Mouse (Mus musculus) kidney, embryonic 15.5 days (tissue): ENCODE results near the gene Zfp493. TPM values are rescaled to one million over a fixed set of nuclear protein-coding genes. Genes with fewer than 3 reads are reported as not detected.
A peak's percentile ranks its signal among the peaks of the same experiment; 100 is the strongest.
"Not testable (repeated sequence)": the region's sequence is repeated elsewhere in the genome, so short reads cannot be mapped to it uniquely, and the experiment has no call there.

ENCODE experiments used
- ATAC-seq: fragments of 200-750 bp; cut with Nextera tagmentation; replicated peaks from 2 replicates; pipeline ENCODE4 v1.8.0; 2017; ENCODE audit warnings: moderate TSS enrichment; ENCODE audit not compliant: low FRiP score
- H3K27ac ChIP-seq: fragments of 300-500 bp; sonication (generic); 2 replicates; pipeline ENCODE4 v1.5.1; 2015; ENCODE audit warnings: mild to moderate bottlenecking, inconsistent platforms
- H3K27me3 ChIP-seq: fragments of 300-500 bp; sonication (generic); 2 replicates; pipeline ENCODE4 v1.6.1; 2015; ENCODE audit warnings: inconsistent platforms
- H3K36me3 ChIP-seq: fragments of 300-500 bp; sonication (generic); 2 replicates; pipeline ENCODE4 v1.6.1; 2015; ENCODE audit warnings: inconsistent platforms
- H3K4me1 ChIP-seq: fragments of 300-500 bp; sonication (generic); 2 replicates; pipeline ENCODE4 v1.6.1; 2015; ENCODE audit warnings: inconsistent platforms
- H3K4me2 ChIP-seq: fragments of 300-500 bp; sonication (generic); 2 replicates; pipeline ENCODE4 v1.6.1; 2015; ENCODE audit warnings: moderate library complexity, mild to moderate bottlenecking, inconsistent platforms
- H3K4me3 ChIP-seq: fragments of 300-500 bp; sonication (generic); replicated peaks from 2 replicates; pipeline ENCODE4 v1.5.1; 2015; ENCODE audit warnings: mild to moderate bottlenecking, inconsistent platforms
- H3K9ac ChIP-seq: fragments of 300-500 bp; sonication (generic); 2 replicates; pipeline ENCODE4 v1.6.1; 2015; ENCODE audit warnings: mild to moderate bottlenecking, inconsistent platforms
- H3K9me3 ChIP-seq: fragments of 300-500 bp; sonication (generic); replicated peaks from 2 replicates; pipeline ENCODE4 v1.6.1; 2016; ENCODE audit warnings: inconsistent platforms
- WGBS: fragments of 180-500 bp; shearing (Covaris S2); methylation state at CpG from one replicate; pipeline ENCODE4 v1.1.7; 2015; ENCODE audit warnings: mixed read lengths; 5-methylcytosine and 5-hydroxymethylcytosine counted together
- polyA plus RNA-seq: library from polyadenylated mRNA; unstranded; fragments of >200 nt; fragmentation: Nextera tagmentation; extraction: Ambion mirVana; gene quantifications from 2 replicates; pipeline ENCODE4 v1.2.1, GENCODE M21; 2015

The Zfp493 gene
- 2.5 and 2.6 TPM in 2 replicates for polyA plus RNA-seq

GRCm38 (mm10) chr13:67779265-67780221, at the start of gene Zfp493:
Zfp493 (plus strand) TSS chr13:67779693.
- Histone ChIP-seq H3K36me3 (no peaks in the 10 kb centered on the region), H3K9me3 (no peaks in the 10 kb centered on the region), H3K4me1 (peaks cover 5% of the 10 kb centered on the region), H3K27me3 (no peaks in the 10 kb centered on the region), H3K9ac (peak within 1 kb of the TSS; percentile 53), H3K27ac (0 out of 2 replicates have a peak within 1 kb of the TSS, but pooled peaks have one; percentile 19), H3K4me2 (peak within 1 kb of the TSS; percentile 87), H3K4me3 (peak within 1 kb of the TSS; percentile 70)
- WGBS = 10% methylated on average over 26 of the region's 26 CpGs
- peak; percentile 98 for ATAC-seq

GRCm38 (mm10) chr13:67734391-67734790, 45.1 kb upstream of the Zfp493 start:
- H3K9me3 ChIP-seq = peaks cover 15% of the 10 kb centered on the region
- not testable (repeated sequence) for H3K36me3 ChIP-seq, H3K4me1 ChIP-seq, H3K4me3 ChIP-seq, H3K27ac ChIP-seq, H3K27me3 ChIP-seq, ATAC-seq, H3K9ac ChIP-seq, H3K4me2 ChIP-seq
- 93% methylated on average over 9 of the region's 9 CpGs for WGBS

GRCm38 (mm10) chr13:67742941-67743340, 36.6 kb upstream of the Zfp493 start:
- Histone ChIP-seq H3K4me3 (no peak overlapping the region), H3K36me3 (peaks cover 6% of the 10 kb centered on the region), H3K9ac (no peak overlapping the region), H3K4me2 (no peak overlapping the region), H3K27ac (no peak overlapping the region), H3K9me3 (0 out of 2 replicates have a peak, but pooled peaks cover under 1% of the 10 kb centered on the region), H3K4me1 (no peaks in the 10 kb centered on the region), H3K27me3 (no peaks in the 10 kb centered on the region)
- 90% methylated on average over 3 of the region's 3 CpGs for WGBS
- ATAC-seq = no peak

DNA sequence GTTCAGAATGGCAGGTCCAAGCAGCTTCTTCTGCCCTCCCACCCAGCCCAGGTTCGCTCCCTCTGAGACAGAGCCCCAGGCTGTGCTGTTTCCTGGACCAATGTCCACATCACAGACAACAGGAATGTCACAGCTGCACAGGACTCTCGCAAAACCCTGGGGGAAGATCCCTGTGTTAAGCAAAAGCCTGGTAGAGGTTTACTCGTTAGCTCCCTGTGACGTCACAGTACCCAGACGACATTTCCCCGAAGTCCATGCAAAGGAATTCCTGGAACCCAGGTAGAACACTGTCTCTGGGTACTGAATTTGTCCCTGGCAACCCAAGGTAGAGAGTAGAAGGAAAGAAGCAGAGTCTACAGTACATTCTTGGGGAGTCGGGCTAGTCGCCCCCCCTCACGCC, 35.6 kb upstream of the Zfp493 start:
- Histone ChIP-seq H3K27me3 (no peaks in the 10 kb centered on the region), H3K9ac (no peak overlapping the region), H3K9me3 (0 out of 2 replicates have a peak, but pooled peaks cover 4% of the 10 kb centered on the region), H3K4me1 (no peaks in the 10 kb centered on the region), H3K4me3 (no peak overlapping the region), H3K27ac (no peak overlapping the region), H3K36me3 (peaks cover 15% of the 10 kb centered on the region), H3K4me2 (no peak overlapping the region)
- 90% methylated on average over 9 of the region's 9 CpGs for WGBS
- no peak for ATAC-seq

GRCm38 (mm10) chr13:67754333-67755306, 24.9 kb upstream of the Zfp493 start, which contains the start of gene Zfp85:
Zfp85 (minus strand) TSS chr13:67755228.
- H3K4me2 ChIP-seq = peak within 1 kb of the TSS; percentile 69
- H3K9ac ChIP-seq = peak within 1 kb of the TSS; percentile 54
- H3K36me3 ChIP-seq = peaks cover 10% of the 10 kb centered on the region
- peak; percentile 98 for ATAC-seq
- peak within 1 kb of the TSS; percentile 91 for H3K27ac ChIP-seq
- H3K9me3 ChIP-seq = no peaks in the 10 kb centered on the region
- WGBS = 6% methylated on average over 24 of the region's 24 CpGs
- H3K27me3 ChIP-seq = no peaks in the 10 kb centered on the region
- H3K4me1 ChIP-seq = peaks cover 8% of the 10 kb centered on the region
- H3K4me3 ChIP-seq = peak within 1 kb of the TSS; percentile 75

- no peak for ATAC-seq
- 91% methylated on average over 6 of the region's 6 CpGs for whole genome bisulfite sequencing
- no peaks in the 10 kb centered on the region for H3K27me3 ChIP-seq
- no peak overlapping the region for H3K27ac ChIP-seq
- 0 out of 2 replicates have a peak overlapping the region, but pooled peaks have one; percentile 69 for H3K4me2 ChIP-seq
- peaks cover 6% of the 10 kb centered on the region for H3K36me3 ChIP-seq
- H3K9me3 ChIP-seq = no peaks in the 10 kb centered on the region
- no peak overlapping the region for H3K9ac ChIP-seq
- no peak overlapping the region for H3K4me3 ChIP-seq
- peaks cover 8% of the 10 kb centered on the region for H3K4me1 ChIP-seq
These were observed 23.7 kb upstream of the Zfp493 start for GRCm38 (mm10) chr13:67755761-67756160.

DNA sequence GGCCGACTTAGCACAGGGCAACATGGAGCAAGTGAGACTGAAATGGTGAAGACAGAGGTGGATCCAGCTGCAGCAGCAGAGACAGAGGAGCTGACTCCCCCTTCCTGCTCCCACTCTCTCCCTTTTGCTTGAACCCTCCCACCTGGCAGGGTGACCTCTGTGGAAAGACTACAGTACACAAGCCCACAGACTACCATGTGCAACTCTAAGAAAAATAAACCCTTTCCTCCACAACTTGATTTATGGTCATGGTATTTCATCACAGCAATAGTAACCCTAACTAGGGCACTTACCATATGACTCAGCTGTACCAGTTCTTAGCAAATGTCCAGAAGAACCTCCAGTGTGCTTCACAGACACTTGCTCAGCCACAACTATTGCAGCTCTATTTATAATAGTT, 19.5 kb upstream of the Zfp493 start:
- H3K4me3 ChIP-seq = no peak overlapping the region
- no peaks in the 10 kb centered on the region for H3K27me3 ChIP-seq
- no peaks in the 10 kb centered on the region for H3K9me3 ChIP-seq
- 52% methylated on average over 1 of the region's 1 CpGs for whole genome bisulfite sequencing
- no peak for ATAC-seq
- H3K4me2 ChIP-seq = no peak overlapping the region
- no peaks in the 10 kb centered on the region for H3K36me3 ChIP-seq
- H3K4me1 ChIP-seq = peaks cover 4% of the 10 kb centered on the region; the same call in 1 of the 2 replicates
- no peak overlapping the region for H3K27ac ChIP-seq
- no peak overlapping the region for H3K9ac ChIP-seq

GRCm38 (mm10) chr13:67763031-67763768, 16.3 kb upstream of the Zfp493 start:
- WGBS = 83% methylated on average over 2 of the region's 2 CpGs
- Histone ChIP-seq H3K4me1 (no peaks in the 10 kb centered on the region), H3K9me3 (no peaks in the 10 kb centered on the region), H3K27ac (no peak overlapping the region), H3K27me3 (no peaks in the 10 kb centered on the region), H3K9ac (no peak overlapping the region), H3K4me3 (no peak overlapping the region), H3K36me3 (no peaks in the 10 kb centered on the region), H3K4me2 (no peak overlapping the region)
- ATAC-seq = no peak

DNA sequence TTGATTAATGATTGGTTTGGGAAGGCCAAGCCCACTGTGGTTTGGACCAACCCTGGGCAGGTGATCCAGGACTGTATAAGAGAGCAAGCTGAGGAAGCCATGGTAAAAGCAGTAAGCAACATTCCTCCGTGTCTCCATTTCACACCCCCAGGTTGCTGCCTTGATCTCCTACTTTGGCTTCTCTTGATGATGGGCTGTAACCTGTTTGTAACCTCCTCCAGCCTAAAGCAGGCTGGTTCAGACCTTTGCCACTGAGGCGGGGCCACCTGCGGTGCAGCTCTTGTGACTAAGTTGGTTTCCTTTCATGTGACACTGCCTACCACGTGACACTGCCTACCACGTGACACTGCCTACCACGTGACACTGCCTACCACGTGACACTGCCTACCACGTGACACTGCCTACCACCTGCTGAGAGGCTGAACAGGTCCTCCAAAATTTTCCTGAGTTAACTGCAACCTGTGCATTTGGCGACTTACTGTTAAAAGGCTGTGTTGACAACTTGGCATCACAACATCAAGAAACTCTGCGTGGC, 12.5 kb downstream of the Zfp493 start:
- H3K36me3 ChIP-seq = peaks cover 5% of the 10 kb centered on the region; the same call in 1 of the 2 replicates
- H3K9ac ChIP-seq = no peak overlapping the region
- no peak for ATAC-seq
- H3K4me1 ChIP-seq = no peaks in the 10 kb centered on the region
- no peak overlapping the region for H3K4me3 ChIP-seq
- no peak overlapping the region for H3K27ac ChIP-seq
- peaks cover 3% of the 10 kb centered on the region; the same call in 1 of the 2 replicates for H3K9me3 ChIP-seq
- WGBS = 95% methylated on average over 10 of the region's 10 CpGs
- H3K4me2 ChIP-seq = no peak overlapping the region
- H3K27me3 ChIP-seq = no peaks in the 10 kb centered on the region

- ATAC-seq = no peak
- H3K4me3 ChIP-seq = no peak overlapping the region
- H3K36me3 ChIP-seq = no peaks in the 10 kb centered on the region
- H3K4me2 ChIP-seq = no peak overlapping the region
- no peak overlapping the region for H3K27ac ChIP-seq
- 78% methylated on average over 3 of the region's 3 CpGs for WGBS
- no peaks in the 10 kb centered on the region for H3K9me3 ChIP-seq
- H3K27me3 ChIP-seq = no peaks in the 10 kb centered on the region
- H3K9ac ChIP-seq = no peak overlapping the region
- no peaks in the 10 kb centered on the region for H3K4me1 ChIP-seq
These were observed 19.1 kb downstream of the Zfp493 start for GRCm38 (mm10) chr13:67798618-67799017.

DNA sequence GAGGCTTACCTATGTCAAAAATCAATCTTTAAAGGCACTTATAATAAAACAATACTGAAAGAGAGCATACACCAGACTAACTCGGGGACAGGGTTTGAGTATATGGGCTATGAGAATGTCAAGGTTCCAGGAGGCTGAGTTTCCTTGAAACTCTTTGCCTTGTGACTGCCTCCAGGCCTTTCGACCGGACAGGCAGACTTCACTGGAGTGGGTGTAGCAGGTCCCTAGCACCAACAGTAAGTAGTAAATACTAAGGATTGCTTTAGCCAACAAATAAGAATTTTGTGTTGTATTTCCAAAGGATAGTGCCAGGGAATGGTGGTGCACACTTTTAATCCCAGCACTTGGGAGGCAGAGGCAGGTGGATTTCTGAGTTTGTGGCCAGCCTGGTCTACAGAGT, 19.7 kb downstream of the Zfp493 start:
- not testable (repeated sequence) for H3K27ac ChIP-seq, ATAC-seq, H3K4me1 ChIP-seq, H3K27me3 ChIP-seq, H3K36me3 ChIP-seq, H3K4me3 ChIP-seq, H3K4me2 ChIP-seq, H3K9ac ChIP-seq, H3K9me3 ChIP-seq
- 92% methylated on average over 3 of the region's 3 CpGs for WGBS
